Mouse (Mus musculus) G1E (cell line): ENCODE data around the gene Bmpr1b.

Experiments used
- CTCF ChIP-seq: IDR thresholded peaks from 2 replicates; pipeline ENCODE4 v1.5.1; 2012; ENCODE audit warnings: low read depth, low read length, inconsistent platforms, mixed read lengths
- GATA1 ChIP-seq: IDR thresholded peaks from 2 replicates; pipeline ENCODE4 v1.6.1; 2012; ENCODE audit warnings: borderline replicate concordance, low read length, inconsistent platforms, mixed read lengths

- TF ChIP-seq GATA1 (no peak), CTCF (no peak)
Observed at GRCm38 (mm10) chr3:141940207-141940606, 229.0 kb downstream of the Bmpr1b start.
